Mouse (Mus musculus) lung, embryonic 14.5 days (tissue): ENCODE data around the gene Lrrc4. TPM values are rescaled to one million over a fixed set of nuclear protein-coding genes. Genes with fewer than 3 reads are reported as not detected.

ENCODE experiments used
- ATAC-seq: fragments of 200-750 bp; cut with Nextera tagmentation; 2 replicates; pipeline ENCODE4 v1.8.0; 2017; ENCODE audit warnings: mild to moderate bottlenecking, moderate TSS enrichment, moderate library complexity; ENCODE audit not compliant: insufficient read depth
- DNase-seq: peaks from one replicate; pipeline ENCODE4 v3.0.0-alpha.2; 2015
- H3K27ac ChIP-seq: fragments of 300-500 bp; sonication (generic); 2 replicates; pipeline ENCODE4 v1.5.1; 2014; ENCODE audit warnings: low read depth, mild to moderate bottlenecking, moderate library complexity
- H3K27me3 ChIP-seq: fragments of 300-500 bp; sonication (generic); 2 replicates; pipeline ENCODE4 v1.6.1; 2014; ENCODE audit warnings: low read length, control low read depth; ENCODE audit not compliant: insufficient read depth
- H3K36me3 ChIP-seq: fragments of 300-500 bp; sonication (generic); 2 replicates; pipeline ENCODE4 v1.6.1; 2014; ENCODE audit warnings: control low read depth; ENCODE audit not compliant: insufficient read depth
- H3K4me1 ChIP-seq: fragments of 300-500 bp; sonication (generic); 2 replicates; pipeline ENCODE4 v1.6.1; 2014; ENCODE audit warnings: antibody characterized with exemption, control low read depth; ENCODE audit not compliant: insufficient read depth
- H3K4me2 ChIP-seq: fragments of 300-500 bp; sonication (generic); 2 replicates; pipeline ENCODE4 v1.6.1; 2014; ENCODE audit warnings: mild to moderate bottlenecking
- H3K4me3 ChIP-seq: fragments of 300-500 bp; sonication (generic); 2 replicates; pipeline ENCODE4 v1.5.1; 2014; ENCODE audit warnings: low read depth, low read length
- H3K9ac ChIP-seq: fragments of 300-500 bp; sonication (generic); 2 replicates; pipeline ENCODE4 v1.6.1; 2014
- H3K9me3 ChIP-seq: fragments of 300-500 bp; sonication (generic); 2 replicates; pipeline ENCODE4 v1.6.1; 2016; ENCODE audit warnings: low read depth, low read length, control low read depth
- CTCF ChIP-seq: IDR thresholded peaks from 2 replicates; pipeline ENCODE4 v1.5.1; 2016; ENCODE audit warnings: antibody characterized with exemption, low read depth
- WGBS: fragments of 180-500 bp; shearing (Covaris S2); extraction: QIAGEN DNeasy Blood & Tissue Kit; methylation state at CpG from one replicate; pipeline ENCODE4 v1.1.7; 2014; 5-methylcytosine and 5-hydroxymethylcytosine counted together
- polyA plus RNA-seq: library from polyadenylated mRNA; unstranded; fragments of >200 nt; fragmentation: Nextera tagmentation; extraction: Ambion mirVana; gene quantifications from 2 replicates; pipeline ENCODE4 v1.2.1, GENCODE M21; 2014

The Lrrc4 gene
- polyA plus RNA-seq, 1 experiment from 2014 or later = 0.63 TPM

DNA sequence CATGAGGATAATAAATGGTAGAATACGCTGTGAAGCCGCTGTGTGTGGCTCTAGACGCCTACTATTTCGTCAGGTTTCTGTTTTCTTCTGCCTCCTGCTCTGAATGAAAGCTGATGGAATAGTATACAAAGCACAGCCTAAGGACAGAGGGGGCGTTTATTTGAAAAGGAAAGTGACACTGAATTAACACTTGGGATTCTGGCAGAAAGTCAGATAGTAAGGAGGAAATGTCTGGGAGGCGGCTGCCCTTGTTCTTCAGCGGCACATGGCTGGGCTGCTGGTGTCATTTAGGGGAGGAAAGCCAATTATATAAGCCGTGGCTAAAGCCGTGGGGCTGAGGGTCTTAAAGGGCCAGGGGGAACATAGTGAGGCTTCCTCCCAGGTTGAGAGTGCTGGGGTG, 36.2 kb downstream of the Lrrc4 start:
- no peaks in the 10 kb centered on the region for H3K27me3 ChIP-seq
- WGBS = 32% methylated on average over 9 of the region's 9 CpGs
- H3K9me3 ChIP-seq = no peaks in the 10 kb centered on the region
- ATAC-seq = no peak
- H3K9ac ChIP-seq = no peak overlapping the region
- no peaks in the 10 kb centered on the region for H3K4me1 ChIP-seq
- H3K4me3 ChIP-seq = no peak overlapping the region
- DNase-seq = peak; percentile 9
- H3K27ac ChIP-seq = no peak overlapping the region
- H3K4me2 ChIP-seq = no peak overlapping the region
- H3K36me3 ChIP-seq = peaks cover 17% of the 10 kb centered on the region; the same call in 1 of the 2 replicates
- TF ChIP-seq CTCF = no peak

DNA sequence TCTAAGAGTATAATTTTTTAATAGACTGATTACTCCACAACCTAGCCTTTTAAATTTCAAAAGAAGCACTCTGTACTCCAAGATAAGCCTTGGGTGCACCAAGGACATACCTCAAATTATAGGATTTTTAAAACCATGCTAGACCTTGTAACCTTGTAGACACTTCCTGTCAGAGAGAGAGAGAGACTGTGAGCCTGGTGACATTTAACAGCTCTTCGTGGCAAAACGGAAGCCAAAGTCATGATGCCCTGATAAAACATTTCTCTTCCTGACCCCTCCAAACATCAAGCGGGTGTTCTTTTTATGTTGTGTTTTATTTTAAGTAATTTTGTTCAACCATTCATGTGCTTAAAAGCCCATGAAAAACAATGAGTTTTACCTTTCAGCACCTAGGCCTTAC, 39.7 kb downstream of the Lrrc4 start:
- no peak for TF ChIP-seq CTCF
- Histone ChIP-seq H3K9ac (no peak overlapping the region), H3K4me1 (no peaks in the 10 kb centered on the region), H3K4me2 (no peak overlapping the region), H3K27ac (no peak overlapping the region), H3K9me3 (no peaks in the 10 kb centered on the region), H3K27me3 (no peaks in the 10 kb centered on the region), H3K36me3 (peaks cover 11% of the 10 kb centered on the region; the same call in 1 of the 2 replicates), H3K4me3 (no peak overlapping the region)
- DNase-seq (no peak), ATAC-seq (no peak)
- WGBS = 75% methylated on average over 3 of the region's 3 CpGs

DNA sequence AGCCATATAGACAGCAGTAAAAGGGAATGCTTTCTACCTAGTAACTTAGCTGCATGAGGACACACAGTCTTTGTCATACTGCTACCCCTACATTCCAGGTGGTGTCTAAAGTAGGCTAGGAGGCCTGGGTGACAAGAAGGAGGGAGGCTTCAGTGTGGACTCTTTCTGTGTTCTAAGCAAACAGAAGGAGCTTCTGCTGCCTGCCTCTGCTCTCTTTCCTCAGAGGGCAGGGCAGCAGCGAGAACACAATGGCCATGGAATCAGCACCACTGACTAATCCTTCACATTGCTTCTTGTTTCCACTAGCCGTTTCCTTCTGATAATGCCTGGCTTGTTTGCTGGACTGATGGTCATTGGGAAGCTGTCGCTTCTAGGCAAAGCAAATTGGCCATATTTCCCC, 40.4 kb downstream of the Lrrc4 start:
- DNase-seq (peak; percentile 25), ATAC-seq (no peak)
- no peak overlapping the region for H3K27ac ChIP-seq
- H3K36me3 ChIP-seq = peaks cover 4% of the 10 kb centered on the region; the same call in 1 of the 2 replicates
- no peak overlapping the region for H3K4me2 ChIP-seq
- no peaks in the 10 kb centered on the region for H3K9me3 ChIP-seq
- no peaks in the 10 kb centered on the region for H3K27me3 ChIP-seq
- H3K4me3 ChIP-seq = no peak overlapping the region
- TF ChIP-seq CTCF = no peak
- no peak overlapping the region for H3K9ac ChIP-seq
- WGBS = 58% methylated on average over 3 of the region's 3 CpGs
- no peaks in the 10 kb centered on the region for H3K4me1 ChIP-seq

DNA sequence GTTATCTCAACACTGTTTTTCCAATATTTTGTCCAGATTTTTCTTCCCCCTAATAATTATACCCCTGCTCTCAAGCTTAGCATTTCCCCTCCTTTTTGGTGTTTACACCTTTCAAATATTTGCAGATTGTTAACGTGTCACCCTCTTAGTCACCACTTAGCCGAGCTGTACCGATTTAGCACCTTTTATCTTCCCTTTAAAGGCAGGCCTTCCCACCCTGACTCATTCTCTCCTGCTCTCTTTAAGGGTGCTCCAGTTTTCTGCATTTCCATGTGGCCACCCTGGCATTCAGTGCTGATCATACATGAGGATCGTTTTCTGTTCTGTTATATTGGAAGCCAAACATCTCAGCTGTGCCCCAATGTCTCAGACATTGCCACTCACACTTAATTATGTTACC, 41.9 kb downstream of the Lrrc4 start:
- Histone ChIP-seq H3K9me3 (no peaks in the 10 kb centered on the region), H3K4me1 (no peaks in the 10 kb centered on the region), H3K27ac (no peak overlapping the region), H3K4me2 (no peak overlapping the region), H3K9ac (no peak overlapping the region), H3K36me3 (no peaks in the 10 kb centered on the region), H3K4me3 (no peak overlapping the region), H3K27me3 (no peaks in the 10 kb centered on the region)
- ATAC-seq (no peak), DNase-seq (no peak)
- no peak for TF ChIP-seq CTCF
- WGBS = 41% methylated on average over 4 of the region's 4 CpGs

DNA sequence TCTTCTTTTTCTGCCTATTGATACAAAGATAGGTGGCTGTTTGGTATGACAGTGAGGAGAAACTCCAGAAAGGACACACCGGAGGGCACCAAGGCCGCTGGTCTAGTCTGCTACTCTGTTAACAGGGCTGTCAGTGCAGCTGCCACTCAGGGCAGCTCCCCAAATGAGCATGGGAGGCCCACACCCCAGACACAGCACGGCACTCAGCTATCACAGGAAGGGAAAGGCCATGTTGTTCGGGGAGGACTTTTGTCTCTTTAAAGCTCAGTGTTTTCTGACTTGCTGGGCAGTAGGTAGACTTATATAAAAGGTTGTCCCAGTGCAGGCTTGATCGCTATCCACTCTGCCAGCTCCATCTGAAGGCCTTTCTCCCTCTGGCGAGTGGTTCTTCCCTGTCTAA, 44.4 kb downstream of the Lrrc4 start:
- H3K4me3 ChIP-seq = no peak overlapping the region
- H3K9me3 ChIP-seq = no peaks in the 10 kb centered on the region
- H3K4me1 ChIP-seq = no peaks in the 10 kb centered on the region
- TF ChIP-seq CTCF = no peak
- WGBS = 74% methylated on average over 6 of the region's 6 CpGs
- H3K9ac ChIP-seq = no peak overlapping the region
- H3K27ac ChIP-seq = no peak overlapping the region
- no peak overlapping the region for H3K4me2 ChIP-seq
- DNase-seq = no peak
- no peak for ATAC-seq
- H3K27me3 ChIP-seq = no peaks in the 10 kb centered on the region
- no peaks in the 10 kb centered on the region for H3K36me3 ChIP-seq

DNA sequence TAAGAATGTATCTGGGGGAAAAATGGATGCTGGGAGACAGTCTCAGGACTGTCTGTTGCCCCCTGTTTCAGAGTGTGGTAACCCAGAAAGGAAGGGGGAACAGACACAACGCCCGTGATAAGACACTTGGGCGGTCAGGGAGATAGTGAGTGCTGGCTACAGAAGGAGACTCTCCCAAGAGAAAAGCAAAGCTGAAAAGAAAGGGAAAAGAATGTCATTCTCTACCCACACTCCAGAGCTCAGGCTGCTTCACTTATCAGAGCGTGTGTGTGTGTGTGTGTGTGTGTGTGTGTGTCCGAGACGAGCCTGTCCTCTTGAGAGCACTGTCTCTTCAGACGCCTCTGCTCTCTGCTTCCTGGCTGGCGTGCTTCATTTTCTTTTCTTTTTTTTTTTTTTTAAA, 45.8 kb downstream of the Lrrc4 start:
- no peaks in the 10 kb centered on the region for H3K4me1 ChIP-seq
- H3K4me3 ChIP-seq = no peak overlapping the region
- H3K9ac ChIP-seq = no peak overlapping the region
- no peak overlapping the region for H3K4me2 ChIP-seq
- H3K9me3 ChIP-seq = no peaks in the 10 kb centered on the region
- H3K27ac ChIP-seq = no peak overlapping the region
- no peak for ATAC-seq
- H3K27me3 ChIP-seq = no peaks in the 10 kb centered on the region
- no peak for TF ChIP-seq CTCF
- H3K36me3 ChIP-seq = no peaks in the 10 kb centered on the region
- peak; percentile 26 for DNase-seq
- WGBS = 57% methylated on average over 8 of the region's 8 CpGs

DNA sequence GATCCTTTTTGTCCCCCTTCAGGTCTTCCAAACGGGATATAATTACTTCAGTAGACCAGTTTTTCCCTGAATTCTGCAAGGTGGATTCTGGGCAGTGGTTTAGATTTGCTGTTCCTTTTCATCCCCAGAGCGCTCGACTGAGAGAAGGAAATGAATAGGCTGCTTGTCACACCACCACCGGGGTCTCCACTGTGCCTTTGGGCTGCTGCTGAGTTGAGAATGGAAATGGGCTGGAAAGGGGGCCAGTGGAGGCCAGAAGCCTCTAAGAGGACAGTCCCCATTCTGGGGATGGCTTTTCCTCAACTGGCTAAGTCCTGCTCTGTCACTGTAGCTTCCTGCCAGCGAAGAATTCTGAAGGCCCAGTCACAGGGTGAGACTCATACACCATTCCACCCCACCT, 47.6 kb downstream of the Lrrc4 start:
- Histone ChIP-seq H3K27me3 (no peaks in the 10 kb centered on the region), H3K9me3 (no peaks in the 10 kb centered on the region), H3K4me3 (no peak overlapping the region), H3K4me2 (no peak overlapping the region), H3K27ac (no peak overlapping the region), H3K9ac (no peak overlapping the region), H3K36me3 (no peaks in the 10 kb centered on the region), H3K4me1 (no peaks in the 10 kb centered on the region)
- ATAC-seq (no peak), DNase-seq (no peak)
- 81% methylated on average over 5 of the region's 5 CpGs for WGBS
- no peak for TF ChIP-seq CTCF

DNA sequence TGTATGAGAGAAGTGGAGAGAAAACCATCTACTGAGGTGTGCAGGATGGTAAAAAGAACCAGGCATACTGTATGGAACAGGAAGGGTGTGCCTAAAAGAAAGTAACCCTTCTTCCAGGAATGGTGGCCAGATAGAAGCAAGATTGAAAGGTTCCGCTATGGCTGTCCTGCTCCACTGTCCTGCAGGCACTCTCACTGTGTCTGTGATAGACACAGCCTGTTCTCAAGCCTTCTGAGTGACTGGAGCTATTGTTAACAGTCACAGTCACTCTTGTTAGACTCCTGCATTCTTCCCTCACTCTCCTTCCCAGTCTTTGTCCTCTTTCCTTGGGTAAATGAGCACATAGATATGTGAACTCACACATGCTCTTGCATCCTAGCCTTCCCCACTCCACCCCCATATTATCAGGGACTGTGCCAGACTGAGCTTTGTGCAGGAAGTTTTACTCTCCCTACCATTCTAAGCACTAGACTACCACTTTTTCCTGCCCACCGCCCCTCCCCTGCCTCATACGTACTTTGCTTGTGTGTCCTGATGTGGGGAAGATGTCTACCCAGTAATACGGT, 48.4 kb downstream of the Lrrc4 start:
- no peak overlapping the region for H3K4me2 ChIP-seq
- ATAC-seq = no peak
- H3K4me3 ChIP-seq = no peak overlapping the region
- 84% methylated on average over 4 of the region's 4 CpGs for WGBS
- H3K27me3 ChIP-seq = no peaks in the 10 kb centered on the region
- H3K36me3 ChIP-seq = no peaks in the 10 kb centered on the region
- no peak overlapping the region for H3K27ac ChIP-seq
- no peaks in the 10 kb centered on the region for H3K9me3 ChIP-seq
- TF ChIP-seq CTCF = no peak
- no peaks in the 10 kb centered on the region for H3K4me1 ChIP-seq
- no peak for DNase-seq
- no peak overlapping the region for H3K9ac ChIP-seq
